Mouse (Mus musculus) fat pad, adult 2 months (tissue): ENCODE results near the gene Mycbp.

ENCODE experiments used
- DNase-seq: peaks from one replicate; pipeline ENCODE4 v3.0.0-alpha.2; 2011; ENCODE audit warnings: low read depth, low spot score; ENCODE audit errors: extremely low read depth

Gene Mycbp

GRCm38 (mm10) chr4:123904333-123905125 is at the start of gene Mycbp:
TSS of gene Mycbp (plus strand) at chr4:123904832.
- peak; percentile 54 for DNase-seq

- DNase-seq, result no peak
Observed at GRCm38 (mm10) chr4:123856888-123857287, 47.7 kb upstream of the Mycbp start.

- DNase-seq, result no peak
Observed at GRCm38 (mm10) chr4:123858090-123858489, 46.5 kb upstream of the Mycbp start.

GRCm38 (mm10) chr4:123859379-123859778 is 45.3 kb upstream of the Mycbp start, which contains the start of gene 4933427I04Rik:
TSS of gene 4933427I04Rik (plus strand) at chr4:123859679.
- no peak for DNase-seq

GRCm38 (mm10) chr4:123859803-123860202 is 44.8 kb upstream of the Mycbp start:
- DNase-seq, result no peak

- no peak for DNase-seq
Observed at GRCm38 (mm10) chr4:123860621-123861020, 44.0 kb upstream of the Mycbp start.

- DNase-seq, result no peak
Observed at GRCm38 (mm10) chr4:123893726-123894125, 10.9 kb upstream of the Mycbp start.

GRCm38 (mm10) chr4:123894295-123894694 is 10.3 kb upstream of the Mycbp start:
- DNase-seq, result no peak

GRCm38 (mm10) chr4:123898696-123899095 is 5.9 kb upstream of the Mycbp start:
- no peak for DNase-seq

- no peak for DNase-seq
Observed at GRCm38 (mm10) chr4:123903432-123903831, 1.2 kb upstream of the Mycbp start.

- DNase-seq, result no peak
Observed at GRCm38 (mm10) chr4:123905126-123905668, 565 bp downstream of the Mycbp start.

GRCm38 (mm10) chr4:123911503-123911902 is 6.9 kb downstream of the Mycbp start:
- DNase-seq, result no peak

- DNase-seq, result peak; percentile 66
Observed at GRCm38 (mm10) chr4:123912431-123912830, 7.8 kb downstream of the Mycbp start.

- DNase-seq, result no peak
Observed at GRCm38 (mm10) chr4:123916748-123917547, 12.3 kb downstream of the Mycbp start, which contains the start of gene Rragc. TSS of gene Rragc (plus strand) at chr4:123917446.

- DNase-seq, result no peak
Observed at GRCm38 (mm10) chr4:123917548-123918140, 13.0 kb downstream of the Mycbp start, which contains the start of gene 4930535I16Rik. TSS of gene 4930535I16Rik (minus strand) at chr4:123918022.

GRCm38 (mm10) chr4:123918851-123919250 is 14.2 kb downstream of the Mycbp start:
- DNase-seq, result no peak

- no peak for DNase-seq
Observed at GRCm38 (mm10) chr4:123921055-123921565, 16.5 kb downstream of the Mycbp start.

GRCm38 (mm10) chr4:123927961-123928360 is 23.3 kb downstream of the Mycbp start:
- DNase-seq, result no peak

GRCm38 (mm10) chr4:123929994-123930393 is 25.4 kb downstream of the Mycbp start:
- DNase-seq, result no peak

- no peak for DNase-seq
Observed at GRCm38 (mm10) chr4:123934306-123934705, 29.7 kb downstream of the Mycbp start.

- DNase-seq, result no peak
Observed at GRCm38 (mm10) chr4:123936059-123936458, 31.4 kb downstream of the Mycbp start.
